Mouse (Mus musculus) ES-E14 (cell line): ENCODE results near the gene Naa38. TPM values are rescaled to one million over a fixed set of nuclear protein-coding genes. Genes with fewer than 3 reads are reported as not detected.
A peak's percentile ranks its signal among the peaks of the same experiment; 100 is the strongest.
"Not testable (repeated sequence)": the region's sequence is repeated elsewhere in the genome, so short reads cannot be mapped to it uniquely, and the experiment has no call there.

Source experiments
- DNase-seq: peaks from one replicate; pipeline ENCODE4 v3.0.0-alpha.2; 2013; ENCODE audit warnings: low read depth, low spot score
- H3K27ac ChIP-seq: 2 replicates; pipeline ENCODE4 v1.5.1; 2012; ENCODE audit warnings: low read depth, mild to moderate bottlenecking, low read length, moderate library complexity, mixed read lengths; ENCODE audit not compliant: poor library complexity, insufficient read depth, severe bottlenecking
- H3K36me3 ChIP-seq: 2 replicates; pipeline ENCODE4 v1.6.1; 2012; ENCODE audit warnings: mild to moderate bottlenecking, low read length, moderate library complexity, mixed read lengths; ENCODE audit not compliant: control insufficient read depth, poor library complexity, insufficient read depth, severe bottlenecking
- H3K4me1 ChIP-seq, 2 experiments: fragments of 150-350 bp in 1 of 2; sonication (generic) in 1 of 2; 2 replicates each; pipeline ENCODE4 v1.6.1; 2012; ENCODE audit warnings: low read length in 2 of 2, mild to moderate bottlenecking in 1 of 2, mixed read lengths in 1 of 2; ENCODE audit not compliant: control insufficient read depth in 2 of 2, insufficient read depth in 2 of 2, poor library complexity in 1 of 2
- H3K4me3 ChIP-seq, 2 experiments: fragments of 150-350 bp in 1 of 2; sonication (generic) in 1 of 2; 2 replicates each; pipeline ENCODE4 v1.5.1; 2012; ENCODE audit warnings: low read length in 2 of 2, low read depth in 1 of 2, mild to moderate bottlenecking in 1 of 2, mixed read lengths in 1 of 2; ENCODE audit not compliant: insufficient read depth in 1 of 2, poor library complexity in 1 of 2, severe bottlenecking in 1 of 2
- H3K9ac ChIP-seq: 2 replicates; pipeline ENCODE4 v1.6.1; 2012; ENCODE audit warnings: low read depth, mild to moderate bottlenecking, low read length, mixed read lengths; ENCODE audit not compliant: poor library complexity, insufficient read depth, severe bottlenecking
- H3K9me3 ChIP-seq: fragments of 150-350 bp; sonication (generic); 2 replicates; pipeline ENCODE4 v1.6.1; 2012; ENCODE audit warnings: low read depth, mild to moderate bottlenecking, low read length; ENCODE audit not compliant: control insufficient read depth, insufficient read depth
- CHD2 ChIP-seq: IDR thresholded peaks from 2 replicates; pipeline ENCODE4 v1.6.1; 2014; ENCODE audit warnings: mild to moderate bottlenecking, low read depth, low read length, inconsistent platforms
- HCFC1 ChIP-seq: IDR thresholded peaks from 2 replicates; pipeline ENCODE4 v1.6.1; 2012; ENCODE audit warnings: low read length, inconsistent platforms, borderline replicate concordance; ENCODE audit not compliant: insufficient read depth
- MAFK ChIP-seq: IDR thresholded peaks from 2 replicates; pipeline ENCODE4 v1.6.1; 2014; ENCODE audit warnings: mild to moderate bottlenecking, low read depth, low read length, inconsistent platforms; ENCODE audit not compliant: insufficient read depth
- ZC3H11A ChIP-seq: IDR thresholded peaks from 2 replicates; pipeline ENCODE4 v1.6.1; 2012; ENCODE audit warnings: low read depth, mild to moderate bottlenecking, inconsistent platforms, low read length, borderline replicate concordance
- ZNF384 ChIP-seq: IDR thresholded peaks from 2 replicates; pipeline ENCODE4 v1.6.1; 2012; ENCODE audit warnings: low read depth, low read length, inconsistent platforms
- in situ Hi-C, 2 experiments: fragments of 600-800 bp; cut with MboI; formaldehyde crosslinking; loops; one replicate each; pipeline ENCODE4 v1.15.1; 2025; ENCODE audit warnings: low sequenced_read_pairs in 2 of 2, inconsistent platforms in 1 of 2; ENCODE audit not compliant: unreplicated experiment in 2 of 2
- total RNA-seq: library from RNA; depleted of rRNA; stranded (reverse); fragments of 300-350 nt; gene quantifications from 2 replicates; pipeline ENCODE4 v1.2.3, GENCODE M21; 2012

Naa38 gene
- total RNA-seq, 1 experiment = 202 TPM

- no peak overlapping the region for H3K4me3 ChIP-seq
- H3K4me1 ChIP-seq = peaks cover 0 to 3% of the 10 kb centered on the region in 2 experiments; a peak in 2 of 4 replicates
- no peak overlapping the region for H3K9ac ChIP-seq
- H3K9me3 ChIP-seq = no peaks in the 10 kb centered on the region
- H3K36me3 ChIP-seq = no peaks in the 10 kb centered on the region
- DNase-seq = no peak
- TF ChIP-seq CHD2 (no peak), ZC3H11A (no peak)
- H3K27ac ChIP-seq = no peak overlapping the region
- in situ Hi-C loops = loop anchor here in 1 of 2 experiments (10.0 kb wide), 1 partner anchor 122 kb away; no protein-coding TSS in a partner anchor
Observed at GRCm38 (mm10) chr11:69386758-69387157, 8.5 kb upstream of the Naa38 start.

GRCm38 (mm10) chr11:69388680-69389079 lies 6.6 kb upstream of the Naa38 start:
- in situ Hi-C loops = loop anchor here in 1 of 2 experiments (10.0 kb wide), 1 partner anchor 124 kb away; no protein-coding TSS in a partner anchor
- H3K27ac ChIP-seq = no peak overlapping the region
- H3K9me3 ChIP-seq = no peaks in the 10 kb centered on the region
- no peak for TF ChIP-seq HCFC1
- peak; percentile 67; the same call in 1 of the 2 replicates for TF ChIP-seq ZNF384
- no peak for TF ChIP-seq CHD2
- no peak for TF ChIP-seq MAFK
- TF ChIP-seq ZC3H11A = no peak
- H3K4me3 ChIP-seq = no peak overlapping the region
- no peaks in the 10 kb centered on the region for H3K36me3 ChIP-seq
- H3K9ac ChIP-seq = no peak overlapping the region
- no peak for DNase-seq
- H3K4me1 ChIP-seq = peaks cover 0 to 3% of the 10 kb centered on the region in 2 experiments; a peak in 2 of 4 replicates

- Histone ChIP-seq H3K27ac (no peak overlapping the region), H3K9ac (no peak overlapping the region), H3K4me3 (peak overlapping the region in 1 of 2 experiments; percentile 30; a peak in 1 of 4 replicates), H3K4me1 (peaks cover 0 to 3% of the 10 kb centered on the region in 2 experiments; a peak in 2 of 4 replicates), H3K9me3 (no peaks in the 10 kb centered on the region), H3K36me3 (no peaks in the 10 kb centered on the region)
- DNase-seq = no peak
- TF ChIP-seq CHD2 = no peak
- no peak for TF ChIP-seq ZNF384
- no peak for TF ChIP-seq HCFC1
- in situ Hi-C loops = loop anchor here in 1 of 2 experiments (10.0 kb wide), 1 partner anchor 125 kb away; no protein-coding TSS in a partner anchor
Observed at GRCm38 (mm10) chr11:69389531-69390399, 5.5 kb upstream of the Naa38 start.

GRCm38 (mm10) chr11:69390400-69391034 lies 4.8 kb upstream of the Naa38 start:
- no peak for DNase-seq
- Histone ChIP-seq H3K9ac (no peak overlapping the region), H3K27ac (no peak overlapping the region), H3K4me3 (peak overlapping the region in 1 of 2 experiments; percentile 30; a peak in 1 of 4 replicates), H3K9me3 (no peaks in the 10 kb centered on the region), H3K36me3 (no peaks in the 10 kb centered on the region), H3K4me1 (peaks cover 0 to 3% of the 10 kb centered on the region in 2 experiments; a peak in 2 of 4 replicates)
- in situ Hi-C loops = no loop called here
- TF ChIP-seq ZNF384 (peak; percentile 99), ZC3H11A (peak; percentile 57), CHD2 (no peak)

GRCm38 (mm10) chr11:69394591-69395167 lies 608 bp upstream of the Naa38 start:
- H3K9me3 ChIP-seq, H3K36me3 ChIP-seq, in situ Hi-C loops, H3K4me1 ChIP-seq, H3K27ac ChIP-seq, DNase-seq: not testable (repeated sequence)
- Histone ChIP-seq H3K9ac (peak overlapping the region; percentile 93), H3K4me3 (peak overlapping the region; percentile 80 to 91)
